Mouse (Mus musculus): ENCODE data around the gene Exoc3l4. TPM values are rescaled to one million over a fixed set of nuclear protein-coding genes. Genes with fewer than 3 reads are reported as not detected.

Exoc3l4 gene
- polyA plus RNA-seq, 1 experiment: 3.8 TPM

Other genes with a start within 250 kb of the Exoc3l4 start
- gene 4930595D18Rik, start 232.5 kb upstream of the Exoc3l4 start, polyA plus RNA-seq (2012; rRNA removed): not detected in 2 replicates
- gene Amn, start 145.9 kb upstream of the Exoc3l4 start, polyA plus RNA-seq (2012; rRNA removed): 11.3 and 15.5 TPM in 2 replicates
- 175 and 184 TPM in 2 replicates for gene Cdc42bpb, start 39.3 kb upstream of the Exoc3l4 start, polyA plus RNA-seq (2012; rRNA removed)
- 23.2 and 24.5 TPM in 2 replicates for gene Lbhd2, start 10.2 kb upstream of the Exoc3l4 start, polyA plus RNA-seq (2012; rRNA removed)
- gene Tnfaip2, start 25.5 kb downstream of the Exoc3l4 start, polyA plus RNA-seq (2012; rRNA removed): 1.0 and 1.5 TPM in 2 replicates
- 6.4 and 7.4 TPM in 2 replicates for gene Gm266, start 68.8 kb downstream of the Exoc3l4 start, polyA plus RNA-seq (2012; rRNA removed)
- 150 and 178 TPM in 2 replicates for gene Eif5, start 121.0 kb downstream of the Exoc3l4 start, polyA plus RNA-seq (2012; rRNA removed)
- gene Mark3, start 157.5 kb downstream of the Exoc3l4 start, polyA plus RNA-seq (2012; rRNA removed): 78.7 and 81.9 TPM in 2 replicates

All from frontal cortex, adult 2 months (tissue).